Mouse (Mus musculus) CD8-positive naive resting alpha-beta T cell, adult 57 days (primary cell): Measurements from ENCODE around the gene Hmgcll1. TPM values are rescaled to one million over a fixed set of nuclear protein-coding genes. Genes with fewer than 3 reads are reported as not detected.

Source experiments
- total RNA-seq: library from RNA; stranded (reverse); gene quantifications from one replicate; pipeline ENCODE4 v1.2.4, GENCODE M21; 2023

Hmgcll1 gene
- total RNA-seq: not detected

DNA sequence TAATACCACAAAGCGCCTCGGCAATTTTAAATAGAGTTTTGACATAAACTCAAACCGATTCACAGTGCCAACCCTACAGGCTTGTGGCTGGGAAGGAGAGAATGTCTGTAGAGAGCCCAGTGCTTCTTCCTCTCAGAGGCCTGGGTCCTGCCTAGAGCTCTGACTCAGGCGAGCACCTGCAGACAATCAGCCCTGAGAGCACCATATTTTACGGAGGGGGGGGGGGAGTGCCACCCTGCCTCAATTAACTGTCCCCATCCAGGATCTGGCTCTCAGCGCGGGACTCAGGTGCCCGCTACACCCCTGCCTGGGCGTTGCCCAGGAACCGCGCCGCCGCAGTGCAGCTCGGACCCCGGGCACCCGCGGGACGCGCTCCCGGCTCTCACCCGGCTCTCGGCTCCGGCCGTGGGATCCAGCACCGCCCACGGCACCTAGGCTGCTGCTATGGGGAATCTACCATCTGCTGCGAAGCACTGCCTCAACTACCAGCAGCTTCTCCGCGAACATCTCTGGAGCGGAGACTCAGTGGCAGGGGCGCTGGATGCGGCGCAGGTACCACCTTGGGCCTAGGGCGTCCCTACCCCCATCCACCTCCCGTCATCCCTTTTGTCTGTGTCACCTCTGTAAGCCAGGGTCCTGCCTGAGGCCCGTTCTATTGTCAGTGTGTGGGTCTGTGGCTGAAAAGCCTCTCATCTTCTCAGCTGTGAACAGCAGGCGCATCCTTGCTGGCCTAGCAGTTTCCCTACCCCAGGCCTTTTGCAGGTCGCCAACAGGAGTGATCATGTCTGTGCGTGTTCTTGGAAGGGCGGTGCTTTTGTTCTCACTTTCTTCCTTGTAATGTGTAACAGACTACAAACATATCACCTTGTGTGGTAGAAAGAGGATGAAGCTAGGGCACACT, at the start of gene Hmgcll1:
Gene Hmgcll1, plus strand, starts transcription at position 225 of the 901 bp plus-strand sequence.

Other genes with a start within 250 kb of the Hmgcll1 start
- not detected for gene Bmp5, start 239.5 kb upstream of the Hmgcll1 start, total RNA-seq
- gene Gfral, start 198.8 kb downstream of the Hmgcll1 start, total RNA-seq: not detected